Mouse (Mus musculus) heart, embryonic 12.5 days (tissue): ENCODE data around the gene Serf2. TPM values are rescaled to one million over a fixed set of nuclear protein-coding genes. Genes with fewer than 3 reads are reported as not detected.

Source experiments
- ATAC-seq: fragments of 200-750 bp; cut with Nextera tagmentation; 2 replicates; pipeline ENCODE4 v1.8.0; 2017; ENCODE audit warnings: moderate TSS enrichment, moderate library complexity; ENCODE audit not compliant: insufficient number of reproducible peaks, low FRiP score
- H3K27ac ChIP-seq: fragments of 300-500 bp; sonication (generic); 2 replicates; pipeline ENCODE4 v1.5.1; 2016; ENCODE audit warnings: mild to moderate bottlenecking, moderate library complexity; ENCODE audit not compliant: poor library complexity, severe bottlenecking
- H3K27me3 ChIP-seq: fragments of 300-500 bp; sonication (generic); replicated peaks from 2 replicates; pipeline ENCODE4 v1.6.1; 2016; ENCODE audit warnings: mild to moderate bottlenecking, moderate library complexity
- H3K36me3 ChIP-seq: fragments of 300-500 bp; sonication (generic); 2 replicates; pipeline ENCODE4 v1.6.1; 2016; ENCODE audit warnings: mild to moderate bottlenecking, moderate library complexity
- H3K4me1 ChIP-seq: fragments of 300-500 bp; sonication (generic); replicated peaks from 2 replicates; pipeline ENCODE4 v1.6.1; 2016; ENCODE audit warnings: mild to moderate bottlenecking
- H3K4me2 ChIP-seq: fragments of 300-500 bp; sonication (generic); 2 replicates; pipeline ENCODE4 v1.6.1; 2016; ENCODE audit warnings: mild to moderate bottlenecking, moderate library complexity
- H3K4me3 ChIP-seq: fragments of 300-500 bp; sonication (generic); 2 replicates; pipeline ENCODE4 v1.5.1; 2016; ENCODE audit warnings: mild to moderate bottlenecking
- H3K9ac ChIP-seq: fragments of 300-500 bp; sonication (generic); 2 replicates; pipeline ENCODE4 v1.6.1; 2016; ENCODE audit warnings: mild to moderate bottlenecking, moderate library complexity
- H3K9me3 ChIP-seq: fragments of 300-500 bp; sonication (generic); replicated peaks from 2 replicates; pipeline ENCODE4 v1.6.1; 2016; ENCODE audit warnings: mild to moderate bottlenecking, moderate library complexity
- WGBS: fragments of 180-500 bp; shearing (Covaris S2); methylation state at CpG from one replicate; pipeline ENCODE4 v1.1.7; 2016; 5-methylcytosine and 5-hydroxymethylcytosine counted together
- polyA plus RNA-seq: library from polyadenylated mRNA; unstranded; fragments of >200 nt; fragmentation: Nextera tagmentation; extraction: Ambion mirVana; gene quantifications from 2 replicates; pipeline ENCODE4 v1.2.1, GENCODE M21; 2016

Serf2 gene
- polyA plus RNA-seq, 1 experiment from 2014 or later, result 610 TPM

- WGBS, result 91% methylated on average over 2 of the region's 2 CpGs
- no peak overlapping the region for H3K4me2 ChIP-seq
- H3K27me3 ChIP-seq, result no peaks in the 10 kb centered on the region
- H3K4me3 ChIP-seq, result no peak overlapping the region
- H3K9me3 ChIP-seq, result no peaks in the 10 kb centered on the region
- no peak for ATAC-seq
- no peak overlapping the region for H3K9ac ChIP-seq
- H3K4me1 ChIP-seq, result no peaks in the 10 kb centered on the region
- peaks cover 77% of the 10 kb centered on the region for H3K36me3 ChIP-seq
- no peak overlapping the region for H3K27ac ChIP-seq
Measured at GRCm38 (mm10) chr2:121423166-121423565, 25.8 kb upstream of the Serf2 start.

- Histone ChIP-seq H3K36me3 (peaks cover 85% of the 10 kb centered on the region), H3K9me3 (no peaks in the 10 kb centered on the region), H3K4me2 (no peak overlapping the region), H3K27ac (no peak overlapping the region), H3K4me1 (no peaks in the 10 kb centered on the region), H3K4me3 (no peak overlapping the region), H3K27me3 (no peaks in the 10 kb centered on the region), H3K9ac (no peak overlapping the region)
- no peak for ATAC-seq
- 87% methylated on average over 2 of the region's 2 CpGs for WGBS
Measured at GRCm38 (mm10) chr2:121425890-121426289, 23.1 kb upstream of the Serf2 start.

- WGBS, result 98% methylated on average over 1 of the region's 1 CpGs
- Histone ChIP-seq H3K36me3 (peaks cover 93% of the 10 kb centered on the region), H3K27me3 (no peaks in the 10 kb centered on the region), H3K9me3 (no peaks in the 10 kb centered on the region), H3K4me3 (no peak overlapping the region), H3K4me1 (no peaks in the 10 kb centered on the region), H3K27ac (no peak overlapping the region), H3K4me2 (no peak overlapping the region), H3K9ac (no peak overlapping the region)
- no peak for ATAC-seq
Measured at GRCm38 (mm10) chr2:121434854-121435253, 14.1 kb upstream of the Serf2 start.

GRCm38 (mm10) chr2:121439746-121440145, 9.2 kb upstream of the Serf2 start:
- H3K27me3 ChIP-seq, result peaks cover 12% of the 10 kb centered on the region; the same call in 1 of the 2 replicates
- no peak overlapping the region for H3K4me2 ChIP-seq
- no peak overlapping the region for H3K27ac ChIP-seq
- no peak overlapping the region for H3K4me3 ChIP-seq
- 60% methylated on average over 4 of the region's 4 CpGs for WGBS
- no peak overlapping the region for H3K9ac ChIP-seq
- ATAC-seq, result no peak
- no peaks in the 10 kb centered on the region for H3K9me3 ChIP-seq
- peaks cover 19% of the 10 kb centered on the region for H3K4me1 ChIP-seq
- H3K36me3 ChIP-seq, result peaks cover 50% of the 10 kb centered on the region

GRCm38 (mm10) chr2:121440834-121441605, 8.0 kb upstream of the Serf2 start:
- ATAC-seq, result no peak

GRCm38 (mm10) chr2:121441800-121442199, 7.2 kb upstream of the Serf2 start:
- no peak for ATAC-seq
- Histone ChIP-seq H3K4me3 (peak overlapping the region; percentile 59), H3K27me3 (peaks cover 12% of the 10 kb centered on the region; the same call in 1 of the 2 replicates), H3K4me2 (peak overlapping the region; percentile 97), H3K9ac (peak overlapping the region; percentile 63), H3K27ac (no peak overlapping the region), H3K9me3 (no peaks in the 10 kb centered on the region), H3K4me1 (peaks cover 19% of the 10 kb centered on the region), H3K36me3 (peaks cover 32% of the 10 kb centered on the region)
- WGBS, result 7% methylated on average over 11 of the region's 11 CpGs

More at GRCm38 (mm10) chr2:121440834-121441605, 8.0 kb upstream of the Serf2 start:
- 44% methylated on average over 5 of the region's 5 CpGs for WGBS
- Histone ChIP-seq H3K4me2 (no peak overlapping the region), H3K9me3 (no peaks in the 10 kb centered on the region), H3K4me3 (no peak overlapping the region), H3K27me3 (peaks cover 12% of the 10 kb centered on the region; the same call in 1 of the 2 replicates), H3K36me3 (peaks cover 38% of the 10 kb centered on the region), H3K27ac (no peak overlapping the region), H3K4me1 (peaks cover 19% of the 10 kb centered on the region), H3K9ac (no peak overlapping the region)

GRCm38 (mm10) chr2:121442259-121443067, 6.5 kb upstream of the Serf2 start:
- Histone ChIP-seq H3K4me3 (peak overlapping the region; percentile 59), H3K27ac (no peak overlapping the region), H3K27me3 (peaks cover 12% of the 10 kb centered on the region; the same call in 1 of the 2 replicates), H3K4me2 (peak overlapping the region; percentile 97), H3K36me3 (peaks cover 26% of the 10 kb centered on the region), H3K4me1 (peaks cover 20% of the 10 kb centered on the region), H3K9ac (peak overlapping the region; percentile 63), H3K9me3 (no peaks in the 10 kb centered on the region)
- peak; percentile 93 for ATAC-seq
- WGBS, result 1% methylated on average over 30 of the region's 30 CpGs

- peak overlapping the region; percentile 63 for H3K9ac ChIP-seq
- no peak for ATAC-seq
- H3K4me2 ChIP-seq, result peak overlapping the region; percentile 97
- peaks cover 25% of the 10 kb centered on the region for H3K4me1 ChIP-seq
- H3K27me3 ChIP-seq, result peaks cover 12% of the 10 kb centered on the region; the same call in 1 of the 2 replicates
- no peak overlapping the region for H3K27ac ChIP-seq
- H3K36me3 ChIP-seq, result peaks cover 20% of the 10 kb centered on the region
- peak overlapping the region; percentile 59 for H3K4me3 ChIP-seq
- H3K9me3 ChIP-seq, result no peaks in the 10 kb centered on the region
- WGBS, result 18% methylated on average over 8 of the region's 8 CpGs
Measured at GRCm38 (mm10) chr2:121443068-121443349, 6.0 kb upstream of the Serf2 start.

- 84% methylated on average over 1 of the region's 1 CpGs for WGBS
- H3K9me3 ChIP-seq, result no peaks in the 10 kb centered on the region
- H3K9ac ChIP-seq, result no peak within 1 kb of the TSS
- no peak within 1 kb of the TSS for H3K27ac ChIP-seq
- H3K4me1 ChIP-seq, result peaks cover 27% of the 10 kb centered on the region
- H3K36me3 ChIP-seq, result peaks cover 9% of the 10 kb centered on the region
- peaks cover 12% of the 10 kb centered on the region; the same call in 1 of the 2 replicates for H3K27me3 ChIP-seq
- no peak for ATAC-seq
- H3K4me2 ChIP-seq, result peak within 1 kb of the TSS; percentile 97
- peak within 1 kb of the TSS; percentile 59; the same call in 1 of the 2 replicates for H3K4me3 ChIP-seq
Measured at GRCm38 (mm10) chr2:121444178-121444577, 4.8 kb upstream of the Serf2 start, which contains the start of gene Ell3. Gene Ell3 (minus strand): TSS chr2:121444278.

GRCm38 (mm10) chr2:121445117-121445516, 3.9 kb upstream of the Serf2 start:
- Histone ChIP-seq H3K27ac (no peak overlapping the region), H3K27me3 (peaks cover 12% of the 10 kb centered on the region; the same call in 1 of the 2 replicates), H3K9ac (no peak overlapping the region), H3K4me3 (no peak overlapping the region), H3K36me3 (no peaks in the 10 kb centered on the region), H3K4me1 (peaks cover 27% of the 10 kb centered on the region), H3K4me2 (no peak overlapping the region), H3K9me3 (no peaks in the 10 kb centered on the region)
- ATAC-seq, result no peak
- 79% methylated on average over 3 of the region's 3 CpGs for WGBS

GRCm38 (mm10) chr2:121446506-121446905, 2.5 kb upstream of the Serf2 start:
- 84% methylated on average over 4 of the region's 4 CpGs for WGBS
- Histone ChIP-seq H3K9ac (no peak overlapping the region), H3K4me2 (no peak overlapping the region), H3K4me3 (no peak overlapping the region), H3K27me3 (0 out of 2 replicates have a peak, but pooled peaks cover 3% of the 10 kb centered on the region), H3K36me3 (peaks cover 7% of the 10 kb centered on the region), H3K4me1 (peaks cover 38% of the 10 kb centered on the region), H3K27ac (no peak overlapping the region), H3K9me3 (no peaks in the 10 kb centered on the region)
- ATAC-seq, result no peak
